Mouse (Mus musculus) neural tube, embryonic 12.5 days (tissue): ENCODE results near the gene Klk1b9. TPM values are rescaled to one million over a fixed set of nuclear protein-coding genes. Genes with fewer than 3 reads are reported as not detected.
"Not testable (repeated sequence)": the region's sequence is repeated elsewhere in the genome, so short reads cannot be mapped to it uniquely, and the experiment has no call there.

ENCODE experiments used
- ATAC-seq: fragments of 200-750 bp; cut with Nextera tagmentation; 2 replicates; pipeline ENCODE4 v1.8.0; 2017; ENCODE audit warnings: low read depth, mild to moderate bottlenecking, moderate TSS enrichment, moderate library complexity; ENCODE audit not compliant: low FRiP score
- H3K27ac ChIP-seq: fragments of 300-500 bp; sonication (generic); 2 replicates; pipeline ENCODE4 v1.5.1; 2016
- H3K27me3 ChIP-seq: fragments of 300-500 bp; sonication (generic); replicated peaks from 2 replicates; pipeline ENCODE4 v1.6.1; 2016; ENCODE audit warnings: mild to moderate bottlenecking
- H3K36me3 ChIP-seq: fragments of 300-500 bp; sonication (generic); 2 replicates; pipeline ENCODE4 v1.6.1; 2016; ENCODE audit warnings: mild to moderate bottlenecking
- H3K4me1 ChIP-seq: fragments of 300-500 bp; sonication (generic); 2 replicates; pipeline ENCODE4 v1.6.1; 2016
- H3K4me2 ChIP-seq: fragments of 300-500 bp; sonication (generic); replicated peaks from 2 replicates; pipeline ENCODE4 v1.6.1; 2016; ENCODE audit warnings: mild to moderate bottlenecking
- H3K4me3 ChIP-seq: fragments of 300-500 bp; sonication (generic); 2 replicates; pipeline ENCODE4 v1.5.1; 2016
- H3K9ac ChIP-seq: fragments of 300-500 bp; sonication (generic); 2 replicates; pipeline ENCODE4 v1.6.1; 2016; ENCODE audit warnings: mild to moderate bottlenecking
- H3K9me3 ChIP-seq: fragments of 300-500 bp; sonication (generic); 2 replicates; pipeline ENCODE4 v1.6.1; 2016; ENCODE audit warnings: mild to moderate bottlenecking
- WGBS: fragments of 180-500 bp; shearing (Covaris S2); methylation state at CpG from one replicate; pipeline ENCODE4 v1.1.7; 2016; 5-methylcytosine and 5-hydroxymethylcytosine counted together
- polyA plus RNA-seq: library from polyadenylated mRNA; unstranded; fragments of >200 nt; fragmentation: Nextera tagmentation; extraction: Ambion mirVana; gene quantifications from 2 replicates; pipeline ENCODE4 v1.2.1, GENCODE M21; 2016

The Klk1b9 gene
- polyA plus RNA-seq: not detected in 2 replicates

GRCm38 (mm10) chr7:43975761-43976160, at the start of gene Klk1b9:
Klk1b9 (plus strand) TSS chr7:43976061.
- WGBS: 89% methylated on average over 1 of the region's 1 CpGs
- H3K4me2 ChIP-seq, H3K27me3 ChIP-seq, H3K4me1 ChIP-seq, ATAC-seq, H3K4me3 ChIP-seq, H3K36me3 ChIP-seq, H3K9me3 ChIP-seq, H3K9ac ChIP-seq, H3K27ac ChIP-seq: not testable (repeated sequence)

- no peak overlapping the region for H3K4me2 ChIP-seq
- H3K4me1 ChIP-seq: no peaks in the 10 kb centered on the region
- WGBS: 48% methylated on average over 4 of the region's 4 CpGs
- no peaks in the 10 kb centered on the region for H3K36me3 ChIP-seq
- H3K27ac ChIP-seq: no peak overlapping the region
- no peak overlapping the region for H3K4me3 ChIP-seq
- no peak for ATAC-seq
- H3K9ac ChIP-seq: no peak overlapping the region
- no peaks in the 10 kb centered on the region for H3K9me3 ChIP-seq
- H3K27me3 ChIP-seq: no peaks in the 10 kb centered on the region
Observed at GRCm38 (mm10) chr7:43928521-43928920, 47.3 kb upstream of the Klk1b9 start.

- Histone ChIP-seq H3K27me3 (no peaks in the 10 kb centered on the region), H3K27ac (no peak overlapping the region), H3K4me2 (no peak overlapping the region), H3K36me3 (no peaks in the 10 kb centered on the region), H3K9ac (no peak overlapping the region), H3K9me3 (no peaks in the 10 kb centered on the region), H3K4me1 (no peaks in the 10 kb centered on the region), H3K4me3 (no peak overlapping the region)
- no peak for ATAC-seq
- WGBS: 74% methylated on average over 4 of the region's 4 CpGs
Observed at GRCm38 (mm10) chr7:43932337-43932736, 43.5 kb upstream of the Klk1b9 start.

- no peak within 1 kb of the TSS for H3K4me2 ChIP-seq
- 92% methylated on average over 3 of the region's 3 CpGs for WGBS
Observed at GRCm38 (mm10) chr7:43933440-43933839, 42.4 kb upstream of the Klk1b9 start, which contains the start of gene Klk15. Klk15 (plus strand) TSS chr7:43933740.

GRCm38 (mm10) chr7:43934747-43935146, 41.1 kb upstream of the Klk1b9 start:
- Histone ChIP-seq H3K9ac (no peak overlapping the region), H3K27ac (no peak overlapping the region), H3K4me3 (no peak overlapping the region), H3K36me3 (no peaks in the 10 kb centered on the region), H3K4me1 (no peaks in the 10 kb centered on the region), H3K27me3 (no peaks in the 10 kb centered on the region), H3K9me3 (no peaks in the 10 kb centered on the region), H3K4me2 (no peak overlapping the region)
- 75% methylated on average over 3 of the region's 3 CpGs for WGBS
- no peak for ATAC-seq

More at GRCm38 (mm10) chr7:43933440-43933839, 42.4 kb upstream of the Klk1b9 start, which contains the start of gene Klk15:
- no peaks in the 10 kb centered on the region for H3K27me3 ChIP-seq
- H3K36me3 ChIP-seq: no peaks in the 10 kb centered on the region
- no peak for ATAC-seq
- H3K9me3 ChIP-seq: no peaks in the 10 kb centered on the region
- no peak within 1 kb of the TSS for H3K9ac ChIP-seq
- no peak within 1 kb of the TSS for H3K27ac ChIP-seq
- no peaks in the 10 kb centered on the region for H3K4me1 ChIP-seq
- H3K4me3 ChIP-seq: no peak within 1 kb of the TSS

- H3K9ac ChIP-seq: no peak overlapping the region
- no peak overlapping the region for H3K4me3 ChIP-seq
- H3K4me2 ChIP-seq: no peak overlapping the region
- H3K27me3 ChIP-seq: no peaks in the 10 kb centered on the region
- H3K27ac ChIP-seq: no peak overlapping the region
- 86% methylated on average over 14 of the region's 14 CpGs for whole genome bisulfite sequencing
- H3K4me1 ChIP-seq: no peaks in the 10 kb centered on the region
- ATAC-seq: no peak
- H3K9me3 ChIP-seq: no peaks in the 10 kb centered on the region
- no peaks in the 10 kb centered on the region for H3K36me3 ChIP-seq
Observed at GRCm38 (mm10) chr7:43936551-43936950, 39.3 kb upstream of the Klk1b9 start.

- H3K4me1 ChIP-seq, ATAC-seq, H3K27me3 ChIP-seq, H3K9me3 ChIP-seq, H3K9ac ChIP-seq, H3K4me3 ChIP-seq, H3K36me3 ChIP-seq, H3K27ac ChIP-seq, H3K4me2 ChIP-seq: not testable (repeated sequence)
- WGBS: 74% methylated on average over 3 of the region's 3 CpGs
Observed at GRCm38 (mm10) chr7:43942293-43942692, 33.6 kb upstream of the Klk1b9 start.

GRCm38 (mm10) chr7:43944727-43945264, 31.1 kb upstream of the Klk1b9 start:
- no peaks in the 10 kb centered on the region for H3K9me3 ChIP-seq
- no peak overlapping the region for H3K9ac ChIP-seq
- no peaks in the 10 kb centered on the region for H3K36me3 ChIP-seq
- ATAC-seq: no peak
- no peak overlapping the region for H3K27ac ChIP-seq
- no peak overlapping the region for H3K4me3 ChIP-seq
- no peak overlapping the region for H3K4me2 ChIP-seq
- no peaks in the 10 kb centered on the region for H3K27me3 ChIP-seq
- H3K4me1 ChIP-seq: no peaks in the 10 kb centered on the region
- 82% methylated on average over 3 of the region's 3 CpGs for WGBS

- Histone ChIP-seq H3K4me3 (no peak within 1 kb of the TSS), H3K9me3 (no peaks in the 10 kb centered on the region), H3K36me3 (no peaks in the 10 kb centered on the region), H3K9ac (no peak within 1 kb of the TSS), H3K4me2 (no peak within 1 kb of the TSS), H3K27ac (no peak within 1 kb of the TSS), H3K27me3 (no peaks in the 10 kb centered on the region), H3K4me1 (no peaks in the 10 kb centered on the region)
- ATAC-seq: no peak
- 89% methylated on average over 2 of the region's 2 CpGs for WGBS
Observed at GRCm38 (mm10) chr7:43950364-43950763, 25.5 kb upstream of the Klk1b9 start, which contains the start of gene Klk1b8. Klk1b8 (plus strand) TSS chr7:43950664.

- no peaks in the 10 kb centered on the region for H3K4me1 ChIP-seq
- no peak for ATAC-seq
- no peak overlapping the region for H3K27ac ChIP-seq
- no peak overlapping the region for H3K4me2 ChIP-seq
- H3K36me3 ChIP-seq: no peaks in the 10 kb centered on the region
- 79% methylated on average over 4 of the region's 4 CpGs for WGBS
- H3K27me3 ChIP-seq: no peaks in the 10 kb centered on the region
- H3K4me3 ChIP-seq: no peak overlapping the region
- H3K9me3 ChIP-seq: no peaks in the 10 kb centered on the region
- no peak overlapping the region for H3K9ac ChIP-seq
Observed at GRCm38 (mm10) chr7:43952703-43953102, 23.2 kb upstream of the Klk1b9 start.

GRCm38 (mm10) chr7:43966451-43966850, 9.4 kb upstream of the Klk1b9 start, which contains the start of gene Klk1b1:
Klk1b1 (plus strand) TSS chr7:43966751.
- no peaks in the 10 kb centered on the region for H3K4me1 ChIP-seq
- H3K4me3 ChIP-seq: no peak within 1 kb of the TSS
- no peak for ATAC-seq
- H3K27ac ChIP-seq: no peak within 1 kb of the TSS
- H3K9ac ChIP-seq: no peak within 1 kb of the TSS
- H3K27me3 ChIP-seq: no peaks in the 10 kb centered on the region
- H3K4me2 ChIP-seq: no peak within 1 kb of the TSS
- WGBS: 65% methylated on average over 3 of the region's 3 CpGs
- H3K9me3 ChIP-seq: no peaks in the 10 kb centered on the region
- no peaks in the 10 kb centered on the region for H3K36me3 ChIP-seq

GRCm38 (mm10) chr7:43967058-43967457, 8.8 kb upstream of the Klk1b9 start:
- H3K9me3 ChIP-seq: no peaks in the 10 kb centered on the region
- no peak overlapping the region for H3K9ac ChIP-seq
- WGBS: 86% methylated on average over 3 of the region's 3 CpGs
- H3K27me3 ChIP-seq: no peaks in the 10 kb centered on the region
- H3K4me3 ChIP-seq: no peak overlapping the region
- no peak for ATAC-seq
- H3K4me2 ChIP-seq: no peak overlapping the region
- no peaks in the 10 kb centered on the region for H3K36me3 ChIP-seq
- H3K4me1 ChIP-seq: no peaks in the 10 kb centered on the region
- no peak overlapping the region for H3K27ac ChIP-seq

- no peaks in the 10 kb centered on the region for H3K9me3 ChIP-seq
- H3K36me3 ChIP-seq: no peaks in the 10 kb centered on the region
- no peak overlapping the region for H3K4me2 ChIP-seq
- no peaks in the 10 kb centered on the region for H3K27me3 ChIP-seq
- ATAC-seq: no peak
- H3K4me1 ChIP-seq: no peaks in the 10 kb centered on the region
- H3K27ac ChIP-seq: no peak overlapping the region
- 83% methylated on average over 2 of the region's 2 CpGs for whole genome bisulfite sequencing
- H3K9ac ChIP-seq: no peak overlapping the region
- H3K4me3 ChIP-seq: no peak overlapping the region
Observed at GRCm38 (mm10) chr7:43967612-43968011, 8.2 kb upstream of the Klk1b9 start.
